Mouse (Mus musculus) embryo, embryonic 9.5 days (tissue): ENCODE measurements at regions not wholly inside any gene's neighbourhood (a gene's known extent, or its start where the extent isn't known, plus 50 kb on each side); places are given as distances from the start of the nearest gene placed in this dataset.
"Not testable (repeated sequence)": the region's sequence is repeated elsewhere in the genome, so short reads cannot be mapped to it uniquely, and the experiment has no call there.

Source experiments
- DNase-seq: peaks from one replicate; pipeline ENCODE4 v3.0.0-alpha.2; 2017; ENCODE audit errors: extremely low spot score

DNA sequence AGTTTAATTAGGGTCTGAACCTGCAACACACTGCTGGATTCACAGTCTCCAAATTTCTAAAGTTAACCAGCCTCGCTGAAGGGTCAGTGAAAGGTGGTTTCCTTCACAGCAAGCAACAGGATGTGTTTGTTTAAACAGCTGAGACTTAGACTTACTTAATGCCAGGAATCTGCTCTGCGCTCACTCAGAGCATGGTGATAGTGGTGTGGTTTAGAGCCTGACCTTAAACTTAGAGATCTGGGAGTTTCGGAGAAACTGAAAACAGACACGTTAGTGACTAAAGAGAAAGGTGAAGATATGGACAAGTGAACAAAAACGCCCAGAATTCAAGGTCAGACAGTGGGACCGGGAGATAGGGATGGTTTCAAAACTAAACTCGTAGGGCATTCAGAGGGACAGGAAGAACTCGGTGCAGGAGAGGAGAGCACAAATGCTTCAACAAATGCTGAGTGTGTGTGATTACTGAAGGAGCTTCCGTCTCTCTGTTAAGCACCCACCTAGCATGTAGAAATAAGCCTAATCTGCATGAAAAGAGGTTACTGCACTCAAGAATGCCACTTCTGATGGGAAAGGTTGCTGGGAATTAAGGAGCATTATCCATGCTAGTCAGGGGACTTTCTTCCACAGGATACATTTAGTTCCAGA lies 97.2 kb upstream of the Ifngr1 start:
- peak; percentile 39 for DNase-seq

DNA sequence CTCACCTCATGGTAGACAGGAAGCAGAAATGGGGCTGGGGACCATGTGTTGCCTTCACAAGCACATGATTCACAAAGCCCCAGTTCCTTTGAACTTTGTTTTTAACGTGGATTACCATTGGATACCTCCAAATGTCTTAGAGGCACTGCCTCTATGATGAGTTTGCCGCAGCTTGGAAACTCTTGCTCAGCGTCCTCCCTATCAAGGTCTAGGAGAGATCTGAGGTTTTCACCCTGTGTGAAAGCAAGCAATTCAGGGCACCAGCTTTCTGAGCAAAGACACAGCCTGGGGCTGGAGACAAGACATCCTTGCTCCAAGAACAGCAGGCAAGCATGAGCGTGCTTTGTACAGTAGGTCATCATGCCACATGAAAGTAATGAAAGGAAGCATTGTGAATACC lies 93.6 kb upstream of the Ifngr1 start:
- no peak for DNase-seq

DNA sequence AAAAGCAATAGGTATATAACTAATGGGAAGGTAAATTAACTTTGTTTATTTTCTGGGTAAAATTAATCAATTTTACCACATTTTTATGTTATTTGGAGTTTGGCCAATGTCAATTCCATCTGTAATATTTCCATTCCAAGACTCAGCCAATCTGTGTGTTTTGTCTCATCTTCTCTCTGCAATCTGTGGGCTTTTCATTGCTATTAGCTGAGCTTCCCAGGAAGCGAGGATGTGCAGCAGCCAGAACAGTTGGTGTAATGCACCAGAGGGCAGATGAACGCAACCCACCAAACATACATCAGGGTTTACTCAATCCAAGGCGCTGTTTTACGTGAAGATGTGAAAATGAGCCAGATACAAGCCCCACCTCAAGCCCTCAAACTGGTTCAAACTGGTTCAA lies 88.9 kb upstream of the Ifngr1 start:
- no peak for DNase-seq

DNA sequence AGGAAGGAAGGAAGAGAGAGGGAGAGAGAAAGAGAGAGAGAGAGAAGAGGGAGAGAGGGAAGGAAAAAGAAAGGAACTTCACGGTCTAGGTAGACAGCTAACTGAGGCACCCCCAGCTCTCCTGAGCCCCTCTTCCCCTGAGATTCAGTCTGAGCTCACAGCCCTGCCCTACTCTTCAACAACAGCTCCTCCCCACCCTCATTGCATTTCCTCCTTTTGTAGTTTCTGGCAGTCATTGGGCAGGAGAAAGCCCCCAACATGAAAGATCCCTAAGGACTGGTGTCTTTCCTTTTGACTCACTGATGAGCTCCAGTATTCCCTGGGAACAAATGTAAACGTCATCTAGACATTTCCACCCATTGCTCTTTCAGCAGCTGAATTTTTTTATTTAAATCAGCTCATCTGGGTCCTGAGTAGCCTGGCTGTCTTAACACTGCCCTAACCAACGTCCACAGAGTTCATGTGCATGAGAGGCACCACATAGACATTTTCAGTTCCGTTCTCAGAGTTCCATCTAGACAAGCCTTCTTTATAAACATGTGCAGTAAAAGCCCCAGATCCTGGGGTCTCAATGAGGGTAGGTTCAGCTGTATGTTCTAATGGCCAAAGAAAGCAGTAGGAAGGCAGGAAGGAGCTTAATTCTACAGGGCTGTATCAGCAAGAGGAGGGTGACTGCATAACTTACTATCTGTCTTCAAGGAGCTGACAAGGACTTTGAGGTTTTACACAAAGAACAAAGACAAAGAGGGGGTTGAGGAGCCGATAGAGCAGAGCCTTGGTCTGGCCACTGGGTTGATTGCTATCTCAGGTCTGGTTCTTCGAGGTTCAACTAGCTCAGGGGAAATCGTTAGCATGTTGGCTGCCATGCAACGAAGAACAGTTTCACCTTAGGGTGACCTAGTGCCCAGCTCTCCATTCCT lies 87.6 kb upstream of the Ifngr1 start:
- no peak for DNase-seq

DNA sequence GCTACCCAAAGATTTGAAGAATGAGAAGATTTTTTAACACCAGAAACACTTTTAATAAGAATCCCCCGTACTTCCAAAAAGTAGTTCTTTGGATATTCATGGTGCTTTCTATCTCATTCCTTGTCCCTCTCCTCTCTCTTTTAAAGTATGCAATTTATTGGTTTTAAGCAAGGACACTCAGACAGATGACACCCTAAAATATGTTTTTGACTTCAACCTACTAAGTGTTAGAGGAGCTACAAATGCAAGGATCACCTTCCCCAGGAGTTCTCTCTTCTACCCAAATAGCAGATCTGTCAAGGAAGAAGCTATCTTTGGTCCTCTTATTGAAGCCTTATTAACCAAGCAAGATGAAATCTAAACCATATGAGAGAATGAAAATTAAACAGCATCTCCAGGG lies 86.6 kb upstream of the Ifngr1 start:
- no peak for DNase-seq

DNA sequence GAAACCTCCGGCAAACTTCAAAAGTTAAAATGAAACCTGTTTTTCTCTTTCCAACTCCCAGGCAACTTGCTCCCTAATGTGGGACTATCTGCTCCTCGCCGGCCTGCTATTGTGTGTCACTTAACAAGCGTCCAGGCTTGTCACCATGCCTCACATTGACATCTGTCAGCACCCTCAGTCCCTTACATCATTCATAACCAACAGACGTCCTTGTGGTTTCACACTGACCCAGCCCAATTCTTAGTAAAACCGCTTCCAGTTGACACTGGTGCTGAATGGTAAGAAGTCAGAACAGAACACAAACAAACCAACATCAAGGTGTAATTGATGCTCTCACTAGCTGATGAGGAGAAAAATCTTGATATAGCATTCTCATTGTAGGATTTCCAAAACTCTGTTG lies 85.8 kb upstream of the Ifngr1 start:
- DNase-seq: no peak

DNA sequence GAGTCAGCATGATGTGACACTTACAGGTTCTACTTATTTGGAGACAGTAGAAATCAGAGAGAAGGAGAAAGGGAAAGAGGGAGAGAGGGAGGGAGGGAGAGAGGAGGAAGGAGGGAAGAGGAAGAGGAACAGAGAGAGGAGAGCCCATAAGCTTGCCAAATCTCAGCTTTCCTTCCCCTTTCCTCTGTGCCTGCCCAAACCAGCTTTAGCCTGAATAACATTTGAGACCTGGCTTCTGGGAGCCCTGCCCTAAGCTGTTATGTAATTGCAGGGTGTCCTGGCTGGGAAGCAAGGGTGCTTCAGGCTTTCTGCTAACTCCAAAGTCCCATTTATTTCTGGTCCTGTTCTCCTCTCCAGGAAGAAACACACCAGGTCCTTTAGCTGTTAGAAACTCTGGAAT lies 85.3 kb upstream of the Ifngr1 start:
- no peak for DNase-seq

DNA sequence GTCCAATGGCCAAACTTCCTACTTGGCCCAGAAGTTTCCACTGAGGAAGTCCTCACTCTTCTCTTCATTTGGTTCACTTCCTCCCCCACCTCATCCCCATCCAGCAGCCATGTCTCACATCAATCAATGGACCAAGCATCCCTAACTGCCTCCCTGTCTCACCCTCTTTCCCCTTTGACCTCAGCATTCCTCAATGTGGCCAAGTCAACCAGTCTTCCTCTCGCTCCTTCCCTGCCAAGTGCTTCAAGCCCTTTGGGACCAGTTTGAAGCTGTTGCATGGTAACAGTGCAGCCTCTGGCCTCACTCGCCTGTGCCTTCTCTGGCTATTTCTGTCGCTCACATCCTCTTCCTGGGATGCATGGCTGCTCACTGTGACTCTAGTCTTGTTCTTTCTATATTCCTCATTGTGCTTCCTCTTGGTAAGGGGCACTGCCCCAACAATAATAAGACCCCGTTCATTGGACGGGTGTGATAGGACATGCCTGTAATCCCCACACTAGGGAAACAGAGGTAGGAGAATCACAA lies 83.5 kb upstream of the Ifngr1 start:
- DNase-seq: no peak

DNA sequence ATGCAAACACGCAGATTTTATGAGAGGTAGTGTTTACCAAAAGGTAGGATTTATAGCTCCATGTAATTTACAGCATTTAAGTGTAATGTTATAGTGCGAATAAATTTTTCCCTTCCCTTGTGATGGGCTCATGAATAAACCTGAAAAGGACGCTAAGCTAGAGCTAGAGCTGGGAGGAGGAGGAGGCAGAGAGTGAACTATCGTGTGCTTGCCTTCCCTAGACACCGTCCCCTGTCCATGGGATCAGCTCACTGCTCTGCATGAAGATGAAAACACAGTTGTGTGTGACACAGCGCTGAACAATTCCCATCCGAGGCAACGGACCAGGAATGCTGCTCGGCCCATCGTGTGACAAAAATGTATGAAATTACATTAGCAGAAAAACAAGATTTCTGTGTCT lies 81.7 kb upstream of the Ifngr1 start:
- DNase-seq: no peak

DNA sequence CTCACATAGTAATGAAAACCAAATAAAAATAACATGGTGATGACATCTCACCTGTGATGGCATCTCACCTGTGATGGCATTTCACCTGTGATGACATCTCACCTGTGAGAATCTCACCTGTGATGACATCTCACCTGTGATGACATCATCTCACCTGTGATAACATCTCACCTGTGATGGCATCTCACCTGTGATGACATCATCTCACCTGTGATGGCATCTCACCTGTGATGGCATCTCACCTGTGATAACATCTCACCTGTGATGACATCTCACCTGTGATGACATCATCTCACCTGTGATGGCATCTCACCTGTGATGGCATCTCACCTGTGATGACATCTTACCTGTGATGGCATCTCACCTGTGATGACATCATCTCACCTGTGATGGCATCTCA lies 77.4 kb upstream of the Ifngr1 start:
- DNase-seq: not testable (repeated sequence)

DNA sequence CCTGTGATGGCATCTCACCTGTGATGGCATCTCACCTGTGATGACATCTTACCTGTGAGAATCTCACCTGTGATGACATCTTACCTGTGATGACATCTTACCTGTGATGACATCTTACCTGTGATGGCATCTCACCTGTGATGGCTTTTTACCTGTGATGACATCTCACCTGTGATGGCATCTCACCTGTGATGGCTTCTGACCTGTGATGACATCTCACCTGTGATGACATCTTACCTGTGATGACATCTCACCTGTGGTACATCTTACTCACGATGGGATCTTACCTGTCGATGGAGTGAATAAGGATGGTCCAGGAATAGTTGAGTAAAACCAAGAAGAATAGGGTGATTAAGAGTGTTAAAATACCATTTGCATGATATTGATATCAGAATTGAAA lies 76.9 kb upstream of the Ifngr1 start:
- DNase-seq: no peak

DNA sequence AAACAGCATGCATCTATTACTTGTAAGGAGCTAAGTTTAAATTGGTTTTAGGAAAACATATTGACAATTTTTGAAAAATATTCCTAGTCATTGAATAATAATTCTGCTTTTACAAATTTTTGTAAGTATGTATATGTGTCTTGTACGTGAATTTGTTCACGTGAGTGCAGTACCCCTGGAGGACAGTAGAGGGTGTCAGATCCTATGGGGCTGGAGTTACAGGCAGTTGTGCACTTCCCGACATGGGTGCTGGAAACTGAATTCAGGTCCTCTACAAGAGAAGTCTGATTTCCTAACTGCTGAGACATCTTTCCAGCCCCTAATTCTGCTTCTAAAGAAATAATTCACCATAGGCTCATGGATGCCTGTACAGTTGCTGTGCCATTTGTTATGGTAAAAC lies 75.7 kb upstream of the Ifngr1 start:
- no peak for DNase-seq

DNA sequence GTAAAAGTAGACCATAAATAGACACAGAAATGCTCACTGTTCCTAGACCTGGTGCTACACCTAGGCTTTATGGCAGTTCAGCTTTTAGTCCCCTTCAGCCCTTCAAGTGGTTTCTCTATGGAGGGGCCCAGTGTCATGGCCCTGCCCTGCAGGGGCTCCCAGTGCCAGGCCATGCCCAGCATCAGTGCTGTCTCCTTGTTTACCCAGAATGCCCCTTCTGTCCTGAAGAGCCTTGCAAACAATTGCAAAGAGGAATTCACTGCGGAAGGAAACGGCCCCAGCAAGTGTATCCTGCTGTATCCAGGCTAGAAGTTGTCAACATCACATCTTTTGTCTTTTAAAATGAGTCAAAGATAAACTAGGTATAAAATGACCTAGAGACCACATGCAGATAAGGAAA lies 74.7 kb upstream of the Ifngr1 start:
- no peak for DNase-seq

DNA sequence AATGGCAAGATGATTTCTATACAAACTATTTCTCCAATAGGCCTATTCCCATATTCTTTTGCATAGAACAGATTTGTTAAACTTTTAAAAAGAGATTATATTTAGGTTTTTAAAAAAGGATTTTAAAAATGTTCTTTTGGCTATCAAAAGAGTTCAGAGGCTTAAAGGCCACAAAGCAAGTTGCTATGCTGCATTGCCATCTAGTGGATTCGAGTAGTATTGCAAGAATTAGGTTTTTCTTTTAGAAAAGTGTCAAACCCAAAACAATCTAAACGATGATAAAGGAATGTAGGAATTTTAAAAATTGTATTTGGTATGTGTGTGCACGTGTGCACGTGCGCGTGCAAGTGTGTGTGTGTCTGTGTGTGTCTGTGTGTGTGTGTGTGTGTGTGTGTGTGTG lies 73.0 kb upstream of the Ifngr1 start:
- DNase-seq: peak; percentile 49

DNA sequence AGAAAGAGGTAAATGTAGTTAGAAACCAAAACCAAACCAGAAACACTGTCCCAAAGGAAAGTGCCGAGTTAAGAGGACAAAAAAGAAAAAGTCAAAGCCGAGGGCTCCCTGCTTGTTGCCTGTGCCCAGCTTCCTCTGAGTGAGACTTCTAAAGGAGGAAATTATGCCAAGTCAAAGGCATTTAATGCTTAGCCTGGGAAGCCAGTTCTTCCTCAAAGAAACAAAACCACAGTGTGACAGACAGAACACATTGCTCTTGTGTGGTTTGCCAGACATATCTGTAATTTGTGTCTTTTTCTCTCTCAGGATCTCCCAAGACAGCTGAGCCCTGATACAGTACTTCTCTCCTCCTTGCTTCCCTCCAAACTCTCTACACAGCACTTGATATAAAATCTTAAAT lies 69.6 kb upstream of the Ifngr1 start:
- DNase-seq: no peak

DNA sequence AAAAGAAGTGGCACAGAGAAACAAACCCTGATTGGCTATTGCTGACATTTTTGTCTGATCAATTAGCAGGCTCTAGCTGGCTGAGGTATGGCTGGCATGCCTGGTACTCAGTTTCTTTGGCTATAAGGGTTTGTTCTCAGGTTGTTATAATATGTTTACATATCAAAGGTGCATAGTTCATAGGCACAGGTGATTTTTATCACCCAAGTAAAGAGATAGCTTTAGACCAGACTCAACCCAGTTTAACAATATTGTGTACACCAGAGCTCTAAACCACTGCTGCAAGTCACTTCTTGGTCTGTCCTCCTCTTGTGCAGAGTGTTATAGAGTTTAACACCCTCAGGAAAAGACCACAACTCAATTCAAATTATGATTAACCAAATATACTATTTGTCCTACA lies 65.8 kb upstream of the Ifngr1 start:
- no peak for DNase-seq

DNA sequence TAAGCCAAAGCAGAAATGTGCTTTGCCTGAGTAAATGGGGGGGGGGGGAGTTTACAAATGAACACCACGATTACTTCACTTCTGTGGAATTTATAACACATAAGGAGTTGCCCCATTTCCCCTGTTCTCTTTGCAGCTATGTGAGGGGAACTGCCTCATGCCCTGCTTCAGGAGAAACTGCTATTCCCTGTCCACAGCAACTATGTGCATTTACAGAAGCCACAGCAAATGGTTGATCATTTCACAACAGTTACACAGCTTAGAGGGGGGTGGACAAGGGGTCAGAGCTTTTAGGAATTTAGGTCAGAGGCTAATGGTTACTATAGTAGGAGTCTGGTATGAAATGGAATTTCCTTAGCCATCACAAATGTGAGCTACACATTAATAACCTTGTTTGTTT lies 65.4 kb upstream of the Ifngr1 start:
- no peak for DNase-seq

DNA sequence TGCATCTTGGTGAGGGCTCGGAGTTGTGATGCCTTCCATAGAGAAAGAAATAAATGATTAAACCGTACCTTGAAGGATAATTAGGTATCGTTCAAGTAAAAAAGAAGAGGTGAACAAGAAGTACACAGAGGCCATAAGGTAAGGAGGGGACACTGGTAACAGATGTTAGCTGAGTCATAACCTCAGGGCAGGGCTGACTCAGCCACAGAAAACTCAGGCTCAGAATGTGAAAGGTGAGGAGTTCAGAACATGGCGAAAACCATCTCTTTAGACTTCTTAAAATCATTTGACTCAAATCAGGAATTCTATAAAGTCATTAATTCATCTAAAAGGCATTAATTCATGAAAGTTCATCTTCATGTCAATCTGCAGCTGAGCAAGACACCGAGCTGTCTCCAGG lies 62.1 kb upstream of the Ifngr1 start:
- no peak for DNase-seq

DNA sequence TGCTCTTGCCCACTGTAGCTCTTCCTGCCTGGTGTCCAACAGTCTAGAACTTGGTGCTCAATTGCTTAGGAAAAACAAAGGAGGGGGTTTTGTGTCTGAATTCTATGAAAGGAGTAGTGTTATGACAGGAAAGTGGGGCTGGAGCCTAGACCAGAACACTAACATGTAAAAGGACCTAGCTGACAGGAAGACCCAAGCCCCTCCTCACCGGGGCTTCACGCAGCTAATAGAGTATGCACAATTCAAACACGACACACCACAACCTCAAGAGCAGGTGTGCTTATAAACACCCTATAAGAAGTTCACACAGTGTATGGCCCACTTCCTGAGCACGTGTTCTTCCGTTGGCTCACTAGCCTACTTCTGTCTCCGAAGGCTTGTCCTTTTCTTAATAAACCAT lies 61.7 kb upstream of the Ifngr1 start:
- DNase-seq: no peak

DNA sequence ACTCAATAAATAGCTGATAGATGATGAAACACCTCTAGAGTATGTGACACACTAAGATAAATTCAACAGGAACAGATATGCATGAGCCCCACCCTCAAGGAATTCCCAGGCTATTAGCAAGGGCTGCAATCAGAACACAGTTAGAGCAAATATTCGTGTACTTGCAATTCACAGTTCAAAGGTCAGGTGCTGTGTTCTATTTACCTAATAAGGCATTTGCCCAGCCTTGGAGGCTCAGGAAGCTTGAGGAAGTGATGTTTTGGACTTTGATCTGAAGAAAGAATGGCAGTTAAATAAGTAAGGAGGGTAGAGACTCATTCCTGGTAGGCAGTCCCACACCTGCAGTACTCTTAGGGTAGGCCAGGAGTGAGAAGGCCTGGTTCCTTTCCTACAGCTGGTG lies 60.3 kb upstream of the Ifngr1 start:
- DNase-seq: no peak

DNA sequence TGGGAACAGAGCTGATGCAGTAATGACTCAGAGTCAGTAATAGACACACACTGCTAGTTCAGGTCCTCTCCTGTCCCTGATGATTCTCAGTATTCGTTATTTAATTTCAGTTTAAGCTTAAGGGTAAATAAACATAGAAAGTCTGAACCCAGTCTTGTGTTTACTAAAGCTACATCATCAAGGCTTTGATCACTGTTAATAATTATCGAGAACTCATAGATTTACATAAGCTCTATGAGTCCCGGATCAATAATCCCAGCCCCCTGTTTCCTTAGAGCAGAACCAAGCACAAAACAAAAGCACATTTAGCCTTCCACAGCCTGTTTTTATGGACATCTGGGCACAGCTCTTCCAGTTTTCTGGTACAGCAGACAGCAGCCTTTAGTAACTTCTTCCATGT lies 59.0 kb upstream of the Ifngr1 start:
- DNase-seq: no peak

DNA sequence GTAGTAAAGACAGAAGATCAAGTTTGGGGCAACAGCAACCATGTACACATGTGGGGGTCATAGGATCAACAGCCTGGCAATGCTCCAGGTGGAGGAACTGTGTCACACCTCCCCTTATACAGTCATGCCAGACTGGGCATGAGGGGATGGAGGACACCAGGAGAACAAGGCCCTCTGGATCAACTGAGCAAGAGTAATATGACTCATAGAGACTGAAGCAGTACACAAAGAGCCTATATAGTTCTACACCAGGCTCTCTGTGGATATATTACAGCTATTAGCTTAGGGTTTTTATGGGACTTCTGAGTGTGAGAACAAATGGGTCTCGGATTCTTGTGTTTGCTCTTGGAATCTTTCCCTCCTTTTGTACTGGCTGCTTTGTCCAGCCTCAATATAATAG lies 57.9 kb upstream of the Ifngr1 start:
- DNase-seq: no peak
